Mouse (Mus musculus) ES-Bruce4 (cell line): ENCODE measurements at regions not wholly inside any gene's neighbourhood (a gene's known extent, or its start where the extent isn't known, plus 50 kb on each side); places are given as distances from the start of the nearest gene placed in this dataset.

ENCODE experiments used
- CTCF ChIP-seq: IDR thresholded peaks from one replicate; pipeline ENCODE4 v1.8.1; 2011; ENCODE audit warnings: low read depth, low read length
- EP300 ChIP-seq: IDR thresholded peaks from 2 replicates; pipeline ENCODE4 v1.6.1; 2011; ENCODE audit warnings: low read depth, low read length; ENCODE audit not compliant: insufficient read depth
- POLR2A ChIP-seq: IDR thresholded peaks from one replicate; pipeline ENCODE4 v1.8.1; 2011; ENCODE audit warnings: low read length; ENCODE audit not compliant: insufficient read depth

- TF ChIP-seq POLR2A (no peak), CTCF (no peak), EP300 (no peak)
Measured at GRCm38 (mm10) chr16:95860810-95861209, 129.9 kb downstream of the Psmg1 start.
